Mouse (Mus musculus) heart, adult 11 months (tissue): ENCODE measurements around the gene Gm45711.

Experiments used
- DNase-seq: peaks from one replicate; pipeline ENCODE4 v3.0.0; 2022

Gene Gm45711

DNA sequence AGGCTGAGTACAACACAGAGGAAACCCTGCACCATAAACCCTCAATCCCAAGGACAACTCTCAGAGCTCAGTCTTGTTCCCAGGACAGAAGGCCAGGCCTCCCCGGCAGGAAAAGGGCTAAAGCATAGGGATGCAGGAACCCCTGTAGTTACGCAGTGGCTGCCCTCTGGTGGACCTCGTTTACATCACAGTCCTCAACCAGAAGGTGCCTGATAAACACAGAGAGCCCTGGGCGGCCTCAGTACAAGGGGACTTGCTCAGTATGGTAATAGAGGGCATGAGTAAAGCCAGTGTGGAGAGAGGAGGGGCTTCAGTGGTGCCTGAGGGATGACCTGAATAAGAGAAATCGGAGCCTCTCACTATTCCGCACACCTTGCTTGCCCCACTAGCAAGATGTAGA is 75.3 kb downstream of the Gm45711 start:
- DNase-seq = no peak

DNA sequence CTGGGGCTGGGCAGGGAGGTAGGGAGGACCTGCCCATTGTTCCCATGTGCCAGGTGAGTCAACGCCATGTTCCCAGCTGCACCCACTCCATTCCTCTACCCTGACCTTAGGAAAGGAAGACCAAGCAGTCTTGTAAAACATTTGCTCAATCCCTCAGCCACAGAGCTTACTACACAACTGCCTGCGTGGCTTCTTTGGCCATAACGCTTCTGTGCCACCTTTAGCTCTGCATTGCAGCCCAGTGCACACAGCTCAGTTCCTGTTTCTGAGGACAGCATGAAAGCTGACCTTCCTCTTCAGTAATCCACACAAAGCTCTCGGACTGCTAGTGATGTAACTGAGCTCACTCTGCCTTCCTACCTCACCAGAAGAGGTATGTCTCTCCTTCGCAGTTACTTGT is 77.0 kb downstream of the Gm45711 start:
- no peak for DNase-seq

DNA sequence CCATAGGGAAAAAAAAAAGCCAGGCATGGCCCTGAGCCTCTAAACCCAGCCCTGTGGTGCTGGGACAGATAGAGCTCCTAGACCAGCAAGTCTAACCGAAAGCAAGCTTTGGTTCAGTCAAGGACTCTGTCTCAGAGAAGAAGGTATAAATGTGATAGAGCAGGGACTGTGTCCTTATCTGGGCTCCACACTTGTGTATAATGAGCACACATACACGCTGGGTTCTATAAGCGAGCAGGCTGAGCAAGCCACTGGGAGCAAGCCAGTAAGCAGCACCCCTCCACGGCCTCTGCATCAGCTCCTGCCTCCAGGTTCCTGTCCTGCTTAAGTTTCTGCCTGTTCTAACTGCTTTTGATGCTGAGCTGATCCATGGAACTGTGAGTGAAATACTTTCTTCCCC is 77.8 kb downstream of the Gm45711 start:
- no peak for DNase-seq
